Mouse (Mus musculus): ENCODE measurements around the gene Il17re.

DNA sequence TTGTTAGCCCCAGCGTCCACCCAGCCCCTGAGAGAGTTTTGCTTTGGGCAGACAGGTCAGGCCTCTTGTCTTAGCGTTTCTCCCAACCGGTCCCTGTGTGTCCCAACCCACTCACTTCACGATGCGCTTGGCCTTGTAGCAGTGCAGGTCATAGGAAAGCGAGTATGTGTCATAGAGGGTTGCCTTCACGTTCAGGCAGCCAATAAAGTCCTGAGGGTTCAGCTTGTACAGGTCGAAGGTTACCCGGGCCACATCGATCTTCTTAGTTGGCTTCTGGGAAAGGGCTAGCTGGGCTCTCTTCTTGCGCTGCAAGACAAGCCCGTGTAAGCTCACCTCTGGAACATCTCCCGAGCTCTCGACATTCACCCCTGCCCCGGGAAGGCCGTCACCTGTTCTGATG, 30.3 kb upstream of the Il17re start:
- TF ChIP-seq ZC3H11A (IDR thresholded peaks at IDR 0.05; ENCODE audit: borderline replicate concordance, low read depth, low read length) (no peak), HCFC1 (IDR thresholded peaks at IDR 0.05; ENCODE audit: borderline replicate concordance, insufficient read depth, low read length) (no peak), CHD2 (IDR thresholded peaks at IDR 0.05; ENCODE audit: low read depth, low read length) (no peak), ZNF384 (IDR thresholded peaks at IDR 0.05; ENCODE audit: low read depth, low read length) (no peak), MAFK (IDR thresholded peaks at IDR 0.05; ENCODE audit: insufficient read depth, low read depth, low read length) (no peak)
